Mouse (Mus musculus) left cerebral cortex, adult 9 months (tissue): ENCODE results near the gene Ctsz.

Experiments
- DNase-seq, 2 experiments: peaks; one replicate each; pipeline ENCODE4 v3.0.0; 2022; ENCODE audit warnings: low spot score in 2 of 2

Ctsz gene

GRCm38 (mm10) chr2:174441898-174442297 is 3.1 kb upstream of the Ctsz start:
- no peak for DNase-seq

- no peak for DNase-seq
Measured at GRCm38 (mm10) chr2:174439961-174440360, 1.1 kb upstream of the Ctsz start.

DNA sequence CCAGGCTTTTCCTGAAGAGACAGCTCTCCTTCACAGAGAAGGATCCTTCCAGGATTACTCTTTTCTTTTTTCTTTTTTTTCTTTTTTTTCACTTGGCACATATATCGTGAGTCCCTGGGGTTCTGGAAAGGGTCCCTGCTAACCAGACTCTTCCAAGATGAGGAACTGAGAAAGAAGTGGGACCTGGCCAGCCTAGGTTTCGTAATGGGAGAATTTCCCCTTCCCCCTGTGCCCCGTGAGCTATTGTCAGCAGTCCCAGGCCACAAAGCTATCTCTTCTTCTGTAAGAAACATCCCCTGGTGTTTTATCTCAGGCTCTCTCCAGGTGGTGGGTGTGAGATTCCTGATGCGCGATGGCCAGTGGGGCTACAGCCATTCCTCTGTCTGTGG is 605 bp upstream of the Ctsz start:
- DNase-seq = no peak

- DNase-seq = no peak
Measured at GRCm38 (mm10) chr2:174438181-174438580, 658 bp downstream of the Ctsz start.

DNA sequence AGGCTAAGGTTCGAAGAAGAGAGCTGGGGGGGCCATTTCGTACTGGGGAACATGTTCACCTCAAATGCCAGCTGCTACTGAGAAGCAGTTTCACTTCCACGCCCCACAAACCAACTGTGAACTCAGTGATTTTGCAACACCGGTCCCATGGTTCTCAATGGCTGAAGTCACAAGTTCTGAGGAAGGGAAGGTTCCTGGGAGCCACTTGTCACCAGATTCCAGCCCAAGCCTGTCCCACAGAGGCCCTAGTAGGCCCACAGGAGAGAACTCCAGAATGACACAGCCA is 1.2 kb downstream of the Ctsz start:
- DNase-seq = peak in 1 of 2 experiments; percentile 37

- no peak for DNase-seq
Measured at GRCm38 (mm10) chr2:174436916-174437696, 1.7 kb downstream of the Ctsz start.

DNA sequence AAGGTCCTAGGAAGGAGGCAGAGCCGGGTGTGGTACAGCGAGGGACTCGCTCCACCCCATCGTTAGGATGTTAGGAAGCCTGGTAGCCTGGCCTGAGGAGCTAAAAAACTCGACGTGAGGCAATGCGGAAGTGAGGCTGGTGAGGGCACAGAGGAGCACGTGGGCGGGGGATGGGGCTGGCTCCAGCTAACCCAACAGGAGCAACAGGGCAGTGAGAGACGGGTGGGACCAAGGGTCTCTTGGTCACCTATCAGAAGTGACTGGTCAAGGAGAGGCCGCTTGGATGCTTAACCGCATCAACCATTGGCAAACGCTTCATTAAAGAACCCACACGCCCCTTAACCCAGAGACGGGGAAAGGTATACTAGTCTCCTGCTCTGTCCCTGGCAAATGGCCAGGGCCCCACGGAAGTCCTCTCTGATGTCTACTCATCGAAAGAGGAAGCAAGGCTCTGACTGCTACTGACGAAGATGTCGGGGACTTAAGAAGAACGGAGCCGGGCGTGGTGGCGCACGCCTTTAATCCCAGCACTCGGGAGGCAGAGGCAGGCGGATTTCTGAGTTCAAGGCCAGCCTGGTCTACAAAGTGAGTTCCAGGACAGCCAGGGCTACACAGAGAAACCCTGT is 2.6 kb downstream of the Ctsz start:
- DNase-seq = peak in 1 of 2 experiments; percentile 37

GRCm38 (mm10) chr2:174434943-174435342 is 3.9 kb downstream of the Ctsz start:
- DNase-seq = no peak

- no peak for DNase-seq
Measured at GRCm38 (mm10) chr2:174428996-174429591, 9.7 kb downstream of the Ctsz start.

GRCm38 (mm10) chr2:174428076-174428835 is 10.6 kb downstream of the Ctsz start:
- DNase-seq = no peak

DNA sequence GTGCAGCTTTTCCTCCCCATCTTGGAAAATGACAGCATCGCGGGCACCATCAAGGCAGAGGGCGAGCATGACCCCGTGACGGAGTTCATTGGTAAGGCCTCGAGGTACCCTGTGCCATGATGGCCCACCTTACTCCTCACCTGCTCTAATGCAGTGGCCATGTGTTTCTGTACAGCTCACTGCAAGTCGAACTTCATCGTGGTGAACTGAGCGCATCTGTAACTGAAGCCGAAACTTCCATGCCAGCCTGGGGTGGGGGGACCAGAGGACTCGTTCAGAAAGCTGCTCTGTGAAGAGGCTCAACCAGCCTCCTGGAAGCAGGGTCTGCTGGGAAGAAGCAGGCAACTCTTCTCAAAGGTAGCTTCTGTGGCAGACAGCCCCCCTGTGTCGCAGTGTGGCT is 12.0 kb downstream of the Ctsz start:
- DNase-seq = no peak

GRCm38 (mm10) chr2:174424301-174425085 is 14.3 kb downstream of the Ctsz start:
- DNase-seq = no peak

DNA sequence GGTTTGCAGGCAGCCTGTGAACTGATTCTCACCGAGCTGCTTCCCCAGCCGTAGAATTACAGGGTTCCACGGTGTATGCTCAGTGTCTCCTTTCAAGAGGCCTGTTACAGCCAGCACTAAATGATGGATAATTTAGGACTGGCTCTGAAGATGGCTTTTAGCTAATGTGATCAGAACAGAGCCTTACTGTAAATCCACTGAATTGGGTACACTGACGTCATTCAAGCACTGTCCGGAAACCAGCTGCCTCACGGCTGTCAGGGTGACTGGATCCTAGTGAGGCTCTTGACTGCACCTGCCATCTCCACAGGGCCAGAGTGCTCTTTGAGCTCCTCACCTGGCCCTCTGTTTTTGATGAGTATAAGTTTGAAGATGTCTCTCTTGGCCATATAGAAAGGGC is 17.7 kb downstream of the Ctsz start:
- no peak for DNase-seq

DNA sequence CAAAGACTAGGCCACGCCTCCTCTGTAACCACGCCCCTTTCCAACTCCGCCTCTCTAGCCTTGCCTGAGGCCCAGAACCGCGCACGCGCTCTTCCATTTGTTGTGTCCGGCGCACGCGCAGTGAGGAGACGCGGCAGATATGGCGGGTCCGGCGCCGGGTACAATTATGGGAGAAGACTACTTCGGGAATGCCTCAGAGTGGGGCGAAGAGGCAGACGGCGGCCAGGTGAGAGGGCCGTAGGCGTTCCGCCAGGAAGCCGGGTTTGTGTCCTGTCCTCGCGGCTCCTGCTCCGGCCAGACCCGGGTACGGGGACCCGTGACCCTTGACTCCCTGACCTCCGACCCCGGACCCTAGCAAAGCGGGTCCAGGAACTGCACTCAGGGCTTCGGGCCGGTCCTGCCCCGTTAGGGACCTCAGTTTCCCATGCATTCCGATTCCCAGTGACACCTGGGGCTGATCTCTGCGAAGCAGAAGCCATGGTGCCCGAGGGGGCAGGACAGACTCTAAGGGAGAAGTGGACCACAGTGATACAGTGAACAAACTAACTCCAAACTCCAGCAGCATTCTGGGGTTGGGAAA is 23.0 kb downstream of the Ctsz start, which contains the start of gene Nelfcd:
TSS of gene Nelfcd (plus strand) at position 74 of the 580 bp plus-strand sequence.
- peak; percentile 83 to 96 for DNase-seq

- DNase-seq = no peak
Measured at GRCm38 (mm10) chr2:174415001-174415730, 23.7 kb downstream of the Ctsz start.

GRCm38 (mm10) chr2:174413127-174413526 is 25.7 kb downstream of the Ctsz start:
- no peak for DNase-seq

- DNase-seq = no peak
Measured at GRCm38 (mm10) chr2:174410222-174410621, 28.6 kb downstream of the Ctsz start.

GRCm38 (mm10) chr2:174400396-174400795 is 38.4 kb downstream of the Ctsz start:
- DNase-seq = no peak

GRCm38 (mm10) chr2:174397881-174398280 is 41.0 kb downstream of the Ctsz start:
- no peak for DNase-seq

DNA sequence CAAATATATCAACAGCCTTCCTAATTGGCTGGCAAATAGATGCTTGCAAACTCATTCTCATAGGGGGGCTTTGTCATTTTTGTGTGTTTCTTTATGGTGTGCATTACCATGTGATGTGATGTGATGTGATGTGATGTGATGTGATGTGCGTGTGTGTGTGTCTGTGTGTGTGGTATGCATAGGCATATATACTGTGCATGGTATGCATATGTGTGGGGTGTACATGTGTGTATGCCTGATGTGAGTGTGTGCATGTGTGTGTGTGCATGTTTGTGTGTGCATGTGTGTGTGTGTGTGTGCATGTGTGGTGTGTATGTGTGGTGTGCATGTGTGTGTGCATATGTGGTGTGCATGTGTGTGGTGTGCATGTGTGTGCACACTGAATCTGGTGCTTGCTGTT is 41.8 kb downstream of the Ctsz start:
- no peak for DNase-seq

- DNase-seq = no peak
Measured at GRCm38 (mm10) chr2:174396643-174397042, 42.2 kb downstream of the Ctsz start.
